Mouse (Mus musculus): ENCODE results near the gene Khdc1b. TPM values are rescaled to one million over a fixed set of nuclear protein-coding genes. Genes with fewer than 3 reads are reported as not detected.

Khdc1b gene
- polyA plus RNA-seq (2015; fragmentation: Nextera tagmentation; extraction: Ambion mirVana): not detected in 2 replicates

GRCm38 (mm10) chr1:21383256-21383655 is at the start of gene Khdc1b:
Khdc1b (plus strand) TSS chr1:21383556.

GRCm38 (mm10) chr1:21349341-21349740 is 34.0 kb upstream of the Khdc1b start, which contains the start of gene Khdc1a:
Khdc1a (plus strand) TSS chr1:21349641.

GRCm38 (mm10) chr1:21368031-21368430 is 15.3 kb upstream of the Khdc1b start, which contains the start of gene Khdc1c:
Khdc1c (plus strand) TSS chr1:21368331.

Other genes starting within 250 kb of the Khdc1b start
- 20.9 and 26.4 TPM in 2 replicates for gene Tmem14a, start 165.0 kb upstream of the Khdc1b start, polyA plus RNA-seq (2015; fragmentation: Nextera tagmentation; extraction: Ambion mirVana)
- 5.8 and 6.9 TPM in 2 replicates for gene Gsta3, start 143.0 kb upstream of the Khdc1b start, polyA plus RNA-seq (2015; fragmentation: Nextera tagmentation; extraction: Ambion mirVana)
- gene Khdc1a, start 33.9 kb upstream of the Khdc1b start, polyA plus RNA-seq (2015; fragmentation: Nextera tagmentation; extraction: Ambion mirVana): not detected in 2 replicates
- not detected in 2 replicates for gene Khdc1c, start 15.2 kb upstream of the Khdc1b start, polyA plus RNA-seq (2015; fragmentation: Nextera tagmentation; extraction: Ambion mirVana)